Mouse (Mus musculus): ENCODE results near the gene Plcxd3. TPM values are rescaled to one million over a fixed set of nuclear protein-coding genes. Genes with fewer than 3 reads are reported as not detected.

Plcxd3 gene
- total and polyA plus RNA-seq, 3 experiments, result 0.08 TPM; not detected in 2

- Histone ChIP-seq H3K27me3 (replicated peaks) (no peaks in the 10 kb centered on the region), H3K79me2 (replicated peaks; ENCODE audit: control insufficient read depth, extremely low read depth, insufficient read depth, poor library complexity, severe bottlenecking) (no peaks in the 10 kb centered on the region), H3K36me3 (replicated peaks in 1 of 2; ENCODE audit: control insufficient read depth in 1 of 2, insufficient read depth in 1 of 2, low read length in 1 of 2) (no peaks in the 10 kb centered on the region), H3K4me2 (ENCODE audit: insufficient read depth, low read depth, poor library complexity, severe bottlenecking) (no peak overlapping the region), H3K4me1 (ENCODE audit: control insufficient read depth in 1 of 2, insufficient read depth in 2 of 2) (peaks cover 0 to 4% of the 10 kb centered on the region in 2 experiments; a peak in 2 of 4 replicates), H3K4me3 (replicated peaks in 1 of 3; ENCODE audit: low read depth in 2 of 3, low read length in 2 of 3, poor library complexity in 1 of 3) (no peak overlapping the region), H3K9ac (ENCODE audit: insufficient read depth, low read depth) (no peak overlapping the region), H3K27ac (ENCODE audit: insufficient read depth, low read depth) (no peak overlapping the region), H3K9me3 (replicated peaks; ENCODE audit: low read length) (no peaks in the 10 kb centered on the region)
- dilution Hi-C loops (cut with MboI; ENCODE audit: extremely low pct_ligation_motif_present, extremely low pct_unique_long_range_greater_than_20kb, low sequenced_read_pairs), result no loop called here
- no peak for DNase-seq (ENCODE audit: extremely low read depth)
- no peak for TF ChIP-seq E2F4 (IDR thresholded peaks at IDR 0.05; ENCODE audit: insufficient replicate concordance, low read depth, low read length)
- TF ChIP-seq EP300 (IDR thresholded peaks at IDR 0.05; ENCODE audit: low read length), result no peak
- TF ChIP-seq SMC3 (IDR thresholded peaks at IDR 0.05; ENCODE audit: low read depth, low read length), result no peak
- no peak for TF ChIP-seq PAX5 (IDR thresholded peaks at IDR 0.05; ENCODE audit: low read length)
- no peak for TF ChIP-seq UBTF (IDR thresholded peaks at IDR 0.05; ENCODE audit: low read depth, low read length)
- no peak for TF ChIP-seq GABPA (IDR thresholded peaks at IDR 0.05; ENCODE audit: insufficient replicate concordance, low read depth, low read length)
- no peak for TF ChIP-seq ELF1 (IDR thresholded peaks at IDR 0.05; ENCODE audit: low read depth, low read length)
- TF ChIP-seq TCF12 (IDR thresholded peaks at IDR 0.05; ENCODE audit: low read depth, low read length), result no peak
- no peak for TF ChIP-seq CHD2 (IDR thresholded peaks at IDR 0.05; ENCODE audit: low read length)
- in situ Hi-C loops (cut with MboI; ENCODE audit: low pct_ligation_motif_present, low pct_unique_long_range_greater_than_20kb, low sequenced_read_pairs), result no loop called here
Observed at GRCm38 (mm10) chr15:4376221-4376631, 935 bp downstream of the Plcxd3 start.

DNA sequence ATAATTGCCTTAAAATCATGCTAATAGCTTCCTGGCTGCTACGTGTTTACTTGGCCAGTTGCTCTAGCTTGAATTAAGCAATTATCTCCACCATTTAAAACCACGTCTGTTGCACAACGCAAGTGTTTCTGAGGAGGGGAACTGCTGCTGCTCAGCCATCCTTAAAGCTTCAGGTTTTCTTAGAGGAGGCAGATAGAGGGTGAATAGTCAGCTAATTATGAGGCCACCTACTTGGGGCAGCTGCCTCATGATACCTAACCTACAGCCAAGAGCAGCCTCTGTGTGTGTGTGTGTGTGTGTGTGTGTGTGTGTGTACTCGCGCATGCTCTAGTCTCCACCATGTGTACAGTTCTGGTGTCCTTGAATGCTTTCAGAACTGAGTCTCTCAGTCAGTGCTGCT lies 3.5 kb downstream of the Plcxd3 start:
- Histone ChIP-seq H3K4me2 (ENCODE audit: insufficient read depth, low read depth, poor library complexity, severe bottlenecking) (no peak overlapping the region), H3K9me3 (replicated peaks; ENCODE audit: low read length) (no peaks in the 10 kb centered on the region), H3K27me3 (replicated peaks) (no peaks in the 10 kb centered on the region), H3K4me1 (ENCODE audit: control insufficient read depth in 1 of 2, insufficient read depth in 2 of 2) (peaks cover 0 to 4% of the 10 kb centered on the region in 2 experiments; a peak in 2 of 4 replicates), H3K36me3 (replicated peaks in 1 of 2; ENCODE audit: control insufficient read depth in 1 of 2, insufficient read depth in 1 of 2, low read length in 1 of 2) (no peaks in the 10 kb centered on the region), H3K27ac (ENCODE audit: insufficient read depth, low read depth) (no peak overlapping the region), H3K9ac (ENCODE audit: insufficient read depth, low read depth) (no peak overlapping the region), H3K4me3 (replicated peaks in 1 of 3; ENCODE audit: low read depth in 2 of 3, low read length in 2 of 3, poor library complexity in 1 of 3) (no peak overlapping the region), H3K79me2 (replicated peaks; ENCODE audit: control insufficient read depth, extremely low read depth, insufficient read depth, poor library complexity, severe bottlenecking) (no peaks in the 10 kb centered on the region)
- dilution Hi-C loops (cut with MboI; ENCODE audit: extremely low pct_ligation_motif_present, extremely low pct_unique_long_range_greater_than_20kb, low sequenced_read_pairs) (no loop called here), in situ Hi-C loops (cut with MboI; ENCODE audit: low pct_ligation_motif_present, low pct_unique_long_range_greater_than_20kb, low sequenced_read_pairs) (no loop called here)
- TF ChIP-seq RAD21 (IDR thresholded peaks at IDR 0.05; ENCODE audit: low read depth, low read length), result no peak
- TF ChIP-seq TCF12 (IDR thresholded peaks at IDR 0.05; ENCODE audit: low read depth, low read length), result no peak
- TF ChIP-seq SIN3A (IDR thresholded peaks at IDR 0.05; ENCODE audit: low read length), result no peak
- TF ChIP-seq NRF1 (IDR thresholded peaks at IDR 0.05; ENCODE audit: low read depth, low read length), result no peak
- TF ChIP-seq MAZ (IDR thresholded peaks at IDR 0.05; ENCODE audit: low read depth, low read length), result no peak
- TF ChIP-seq EP300 (IDR thresholded peaks at IDR 0.05; ENCODE audit: low read length), result no peak
- TF ChIP-seq UBTF (IDR thresholded peaks at IDR 0.05; ENCODE audit: low read depth, low read length), result no peak
- TF ChIP-seq MYC (IDR thresholded peaks at IDR 0.05; ENCODE audit: low read depth, low read length), result no peak
- TF ChIP-seq POLR2AphosphoS2 (IDR thresholded peaks at IDR 0.05; ENCODE audit: low read depth, low read length), result no peak
- TF ChIP-seq CTCF (conservative IDR thresholded peaks at IDR 0.05 in 1 of 2, IDR thresholded peaks at IDR 0.05 in 1 of 2; ENCODE audit: low read depth in 2 of 2, low read length in 2 of 2), result no peak
- TF ChIP-seq USF2 (conservative IDR thresholded peaks at IDR 0.05; ENCODE audit: low read depth, low read length), result no peak
- no peak for TF ChIP-seq BHLHE40 (IDR thresholded peaks at IDR 0.05; ENCODE audit: low read depth, low read length)
- DNase-seq (ENCODE audit: extremely low read depth), result no peak
